Mouse (Mus musculus) testis, postnatal 14 days (tissue): Measurements from ENCODE around the gene Hist1h1a.

Experiments
- DNase-seq: peaks from one replicate; pipeline ENCODE4 v3.0.0; 2021; ENCODE audit warnings: low spot score

Gene Hist1h1a

DNA sequence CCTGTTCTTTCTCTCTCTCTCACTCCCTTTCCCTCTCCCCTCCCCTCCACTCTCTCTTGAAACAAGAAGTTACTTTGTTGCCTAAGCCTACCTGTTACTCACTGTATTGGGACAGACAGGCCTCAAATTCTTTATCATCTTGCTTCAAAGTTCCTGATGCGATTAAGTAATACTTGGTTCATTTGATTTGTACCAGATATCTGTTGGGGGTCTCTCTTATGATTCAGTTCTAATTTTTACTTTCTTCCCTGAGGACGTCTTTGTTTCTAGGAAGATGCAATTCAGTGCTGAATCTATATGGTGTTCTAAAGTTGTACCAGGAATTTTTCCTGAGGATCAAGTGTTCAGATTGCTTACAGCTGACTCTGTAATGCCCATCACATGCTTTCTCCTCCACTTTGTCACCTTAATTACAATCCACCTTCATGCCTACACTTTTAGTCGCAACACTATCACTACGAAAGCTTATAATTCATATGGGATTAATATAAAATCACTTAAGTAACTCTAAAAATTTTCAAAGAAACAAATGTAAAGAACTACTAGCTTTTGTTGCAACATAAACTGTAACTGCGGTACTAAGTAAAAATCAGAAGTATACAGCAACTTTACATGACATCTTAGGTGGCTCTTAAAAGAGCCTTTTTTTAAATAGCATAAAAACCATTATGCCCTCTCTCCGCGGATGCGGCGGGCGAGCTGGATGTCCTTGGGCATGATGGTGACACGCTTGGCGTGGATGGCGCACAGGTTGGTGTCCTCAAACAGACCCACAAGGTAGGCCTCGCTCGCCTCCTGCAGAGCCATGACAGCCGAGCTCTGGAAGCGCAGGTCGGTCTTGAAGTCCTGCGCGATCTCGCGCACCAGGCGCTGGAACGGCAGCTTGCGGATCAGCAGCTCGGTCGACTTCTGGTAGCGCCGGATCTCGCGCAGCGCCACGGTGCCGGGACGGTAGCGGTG is 18.8 kb upstream of the Hist1h1a start:
- no peak for DNase-seq

- peak; percentile 84 for DNase-seq
Observed at GRCm38 (mm10) chr13:23745381-23746161, 17.9 kb upstream of the Hist1h1a start, which contains the start of gene Hist1h3c. Gene Hist1h3c, minus strand, starts transcription at chr13:23745602.

GRCm38 (mm10) chr13:23746201-23747080 is 17.0 kb upstream of the Hist1h1a start, which contains the start of gene Hist1h2bb:
Gene Hist1h2bb, plus strand, starts transcription at chr13:23746734.
- DNase-seq = peak; percentile 86

- DNase-seq = no peak
Observed at GRCm38 (mm10) chr13:23747081-23747891, 16.2 kb upstream of the Hist1h1a start.

DNA sequence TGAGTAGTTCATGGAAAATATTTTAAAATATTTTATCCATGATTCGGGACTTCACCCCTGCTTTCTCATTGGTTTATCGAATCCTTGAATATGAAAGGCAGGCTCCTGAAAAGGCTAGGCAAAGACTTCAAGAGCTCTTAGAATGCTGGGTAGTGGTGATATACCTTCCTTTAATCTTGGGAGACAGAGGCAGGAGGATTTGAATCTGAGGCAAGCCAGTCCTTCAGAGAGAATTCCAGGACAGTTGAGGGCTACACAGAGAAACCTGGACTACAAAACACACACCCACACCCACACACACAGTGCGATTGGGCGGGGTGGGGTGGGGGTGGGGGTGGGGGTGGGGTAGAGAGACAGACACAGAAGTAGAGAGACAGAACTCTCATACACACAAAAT is 15.6 kb upstream of the Hist1h1a start:
- DNase-seq = no peak

GRCm38 (mm10) chr13:23749563-23750121 is 13.8 kb upstream of the Hist1h1a start:
- DNase-seq = no peak

DNA sequence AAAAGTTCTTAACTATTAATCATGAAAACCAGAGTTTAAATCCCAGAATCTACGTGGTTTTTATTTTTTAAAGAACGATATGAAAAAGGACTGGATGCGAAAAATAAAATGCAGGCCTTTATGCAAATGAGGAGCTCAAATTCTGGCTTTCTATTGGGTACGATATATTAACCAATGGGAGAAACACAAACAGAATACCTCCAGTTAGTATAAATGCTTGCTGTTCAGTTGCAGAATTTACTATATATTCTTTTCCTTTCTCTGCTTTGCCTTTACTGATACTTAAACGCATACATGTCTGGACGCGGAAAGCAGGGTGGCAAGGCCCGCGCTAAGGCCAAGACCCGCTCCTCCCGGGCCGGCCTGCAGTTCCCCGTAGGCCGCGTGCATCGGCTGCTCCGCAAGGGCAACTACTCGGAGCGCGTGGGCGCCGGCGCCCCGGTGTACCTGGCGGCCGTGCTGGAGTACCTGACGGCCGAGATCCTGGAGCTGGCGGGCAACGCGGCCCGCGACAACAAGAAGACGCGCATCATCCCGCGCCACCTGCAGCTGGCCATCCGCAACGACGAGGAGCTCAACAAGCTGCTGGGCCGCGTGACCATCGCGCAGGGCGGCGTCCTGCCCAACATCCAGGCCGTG is 12.5 kb upstream of the Hist1h1a start, which contains the start of gene Hist1h2ab:
TSS of gene Hist1h2ab (plus strand) at position 288 of the 639 bp plus-strand sequence.
- DNase-seq = peak; percentile 87

DNA sequence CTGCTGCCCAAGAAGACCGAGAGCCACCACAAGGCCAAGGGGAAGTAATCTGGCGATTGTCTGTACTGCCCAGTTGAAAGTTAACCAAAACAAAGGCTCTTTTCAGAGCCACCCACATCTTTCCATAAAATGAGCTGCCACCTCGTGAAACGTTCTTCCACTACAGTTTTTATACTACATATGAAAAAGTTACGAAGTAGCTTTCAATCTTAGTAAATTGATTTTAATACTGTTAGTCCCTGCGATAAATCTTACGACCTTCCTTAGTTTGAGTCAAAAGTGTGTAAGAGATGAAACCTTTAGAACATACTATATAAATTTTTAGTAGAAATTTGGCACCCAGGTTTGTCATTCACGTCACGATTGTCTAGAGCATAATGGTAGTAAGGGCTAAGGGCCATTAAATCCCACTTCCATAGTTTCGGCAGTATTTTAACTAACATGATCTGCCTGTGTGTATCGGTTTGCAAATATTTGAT is 11.9 kb upstream of the Hist1h1a start:
- DNase-seq = peak; percentile 48

- DNase-seq = peak; percentile 85
Observed at GRCm38 (mm10) chr13:23752067-23752741, 11.3 kb upstream of the Hist1h1a start, which contains the start of gene Hist1h3b. Gene Hist1h3b, plus strand, starts transcription at chr13:23752267.

GRCm38 (mm10) chr13:23752742-23753172 is 10.7 kb upstream of the Hist1h1a start:
- DNase-seq = peak; percentile 46

DNA sequence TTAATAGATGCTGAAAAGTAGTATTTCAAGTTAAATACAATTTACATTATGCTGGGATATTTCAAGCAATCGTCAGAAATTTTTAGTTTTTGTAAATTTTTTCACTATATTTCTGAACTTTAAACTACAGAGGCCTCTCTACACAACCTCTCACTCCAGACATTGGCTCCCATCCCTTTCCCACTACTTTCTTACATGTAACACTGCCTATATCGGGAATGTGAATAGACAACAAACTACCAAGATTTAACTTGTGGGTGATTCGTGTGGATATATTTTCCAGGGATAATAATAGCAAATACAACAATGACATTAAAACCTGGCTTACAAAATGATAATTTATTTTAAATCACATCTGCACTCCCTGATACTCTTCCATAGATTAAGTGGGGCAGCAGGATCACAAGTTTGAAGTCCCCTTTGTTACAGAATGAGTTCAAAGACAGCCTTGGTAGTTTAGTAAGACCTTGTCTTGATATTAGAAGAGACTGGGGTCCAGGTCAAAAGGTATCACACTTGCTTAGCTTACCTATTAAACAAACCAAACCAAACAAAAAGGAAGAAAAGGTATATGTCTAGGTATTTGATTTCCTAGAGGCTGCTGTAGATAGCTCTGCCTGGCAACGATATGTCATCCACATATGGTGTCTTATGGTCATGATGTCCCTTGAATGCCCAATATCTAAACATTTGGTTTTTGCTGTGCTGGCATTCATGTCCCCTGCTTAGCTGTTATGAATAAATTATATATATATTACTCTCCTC is 10.0 kb upstream of the Hist1h1a start:
- no peak for DNase-seq

- DNase-seq = no peak
Observed at GRCm38 (mm10) chr13:23755000-23755399, 8.5 kb upstream of the Hist1h1a start.

DNA sequence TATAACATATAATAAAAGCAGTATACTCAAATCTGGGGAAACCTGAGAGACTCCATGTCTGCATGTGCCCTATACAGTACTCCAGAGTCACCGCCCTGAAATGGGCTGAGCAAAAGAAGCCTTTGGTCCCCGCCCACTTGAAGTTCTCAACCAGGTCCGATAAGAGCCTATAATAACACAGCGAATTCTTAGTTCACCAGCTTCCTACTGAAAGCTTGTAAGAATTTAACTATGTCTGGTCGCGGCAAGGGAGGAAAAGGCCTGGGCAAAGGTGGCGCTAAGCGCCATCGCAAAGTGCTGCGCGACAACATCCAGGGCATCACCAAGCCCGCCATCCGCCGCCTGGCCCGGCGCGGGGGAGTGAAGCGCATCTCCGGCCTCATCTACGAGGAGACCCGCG is 6.7 kb upstream of the Hist1h1a start, which contains the start of gene Hist1h4b:
TSS of gene Hist1h4b (plus strand) at position 224 of the 400 bp plus-strand sequence.
- DNase-seq = peak; percentile 95

GRCm38 (mm10) chr13:23757211-23757773 is 6.2 kb upstream of the Hist1h1a start:
- DNase-seq = peak; percentile 73

DNA sequence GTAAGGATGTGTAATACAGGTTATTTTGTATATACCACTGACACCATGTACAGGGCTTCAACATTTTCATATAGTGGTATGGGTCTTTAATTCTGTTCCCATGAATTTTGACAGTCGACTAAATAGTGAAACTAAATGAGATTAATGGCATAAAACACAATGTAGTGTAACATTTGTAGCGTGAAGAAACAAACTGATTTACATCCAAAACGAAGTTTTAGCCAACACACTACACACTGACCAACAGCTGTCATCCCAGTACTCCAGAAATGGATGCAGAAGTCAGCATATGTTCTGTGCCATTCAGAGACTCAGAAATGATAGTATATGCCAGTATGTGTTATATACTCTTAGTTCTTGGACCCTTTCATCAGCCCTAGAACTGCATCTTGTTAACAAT is 5.5 kb upstream of the Hist1h1a start:
- no peak for DNase-seq

DNA sequence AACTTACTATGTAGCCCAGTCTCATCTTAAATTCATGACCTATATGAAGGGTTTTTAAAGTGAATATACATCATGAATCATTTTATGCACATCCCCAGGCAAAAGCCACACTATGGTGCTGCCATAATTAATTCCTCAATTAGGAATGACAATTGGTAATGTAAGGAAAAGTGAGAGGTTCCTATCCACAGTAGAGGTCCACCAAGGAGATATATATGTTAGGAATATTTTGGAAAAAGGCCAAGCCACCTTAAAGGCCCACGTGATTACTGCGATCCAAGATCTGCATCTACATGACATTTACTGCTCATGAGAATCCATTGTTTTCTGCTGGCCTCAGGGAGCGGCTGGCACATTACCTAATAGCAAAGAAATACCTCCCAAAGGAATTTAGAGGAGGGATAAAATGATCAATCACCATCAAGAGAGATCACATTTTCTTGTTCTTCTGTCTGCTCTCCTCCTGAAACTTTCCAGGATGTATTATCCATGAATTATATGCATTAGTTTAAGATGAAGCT is 4.2 kb upstream of the Hist1h1a start:
- DNase-seq = no peak

DNA sequence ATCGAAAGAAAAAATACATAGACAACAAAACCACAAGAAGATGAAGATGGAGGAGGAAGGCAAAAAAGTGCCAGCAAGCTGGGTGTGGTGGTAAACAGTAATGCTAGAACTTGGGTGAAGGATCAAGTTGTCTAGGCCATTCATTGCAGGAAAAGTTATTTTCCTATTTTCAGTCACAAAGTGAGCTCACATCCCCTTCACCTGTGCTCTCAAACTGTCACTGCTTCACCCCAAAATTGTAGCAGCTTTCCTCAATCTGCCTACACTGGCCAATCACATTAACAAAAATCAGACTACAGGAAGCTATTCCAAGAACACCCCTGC is 3.6 kb upstream of the Hist1h1a start:
- no peak for DNase-seq
